Mouse (Mus musculus): Measurements from ENCODE around the gene B430306N03Rik.

GRCm38 (mm10) chr17:48275736-48276135 is 40.2 kb upstream of the B430306N03Rik start:
- TF ChIP-seq POLR2A (IDR thresholded peaks at IDR 0.05; ENCODE audit: borderline replicate concordance, control insufficient read depth, low read depth, low read length): no peak
- no peak for TF ChIP-seq CTCF (IDR thresholded peaks at IDR 0.05; ENCODE audit: control insufficient read depth, insufficient read depth, low read length)
